Mouse (Mus musculus): ENCODE data around the gene Klhl20. TPM values are rescaled to one million over a fixed set of nuclear protein-coding genes. Genes with fewer than 3 reads are reported as not detected.

Klhl20 gene
- polyA plus RNA-seq, 1 experiment = 8.8 TPM

DNA sequence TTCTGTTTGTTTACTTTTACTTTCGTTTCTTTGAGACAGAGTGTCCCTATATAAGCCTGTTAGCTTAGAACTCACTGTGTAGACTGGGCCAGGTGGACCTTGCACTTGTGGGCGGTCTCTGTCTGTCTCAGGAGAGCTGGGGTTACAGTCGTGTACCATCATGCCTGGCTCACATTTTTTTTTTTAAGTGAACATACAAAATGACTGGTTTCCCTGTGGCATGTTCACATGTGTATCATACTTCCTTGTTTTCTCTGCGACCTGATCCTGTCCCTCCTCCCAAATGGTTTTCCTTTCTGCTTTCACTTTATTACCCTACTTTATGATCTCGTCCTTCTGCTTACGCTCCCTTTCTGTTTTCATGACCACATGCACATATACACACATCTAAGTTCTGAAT is 55.1 kb downstream of the Klhl20 start:
- Histone ChIP-seq H3K36me3 (ENCODE audit: control insufficient read depth, insufficient read depth, low read length) (no peaks in the 10 kb centered on the region; the same call in 1 of the 2 replicates), H3K4me1 (ENCODE audit: control insufficient read depth, insufficient read depth, insufficient read length) (peaks cover 12% of the 10 kb centered on the region)
- TF ChIP-seq POLR2A (IDR thresholded peaks at IDR 0.05; ENCODE audit: low read depth, low read length) (no peak), CTCF (IDR thresholded peaks at IDR 0.05; ENCODE audit: extremely low read depth, insufficient read depth, insufficient read length, insufficient replicate concordance) (no peak)

DNA sequence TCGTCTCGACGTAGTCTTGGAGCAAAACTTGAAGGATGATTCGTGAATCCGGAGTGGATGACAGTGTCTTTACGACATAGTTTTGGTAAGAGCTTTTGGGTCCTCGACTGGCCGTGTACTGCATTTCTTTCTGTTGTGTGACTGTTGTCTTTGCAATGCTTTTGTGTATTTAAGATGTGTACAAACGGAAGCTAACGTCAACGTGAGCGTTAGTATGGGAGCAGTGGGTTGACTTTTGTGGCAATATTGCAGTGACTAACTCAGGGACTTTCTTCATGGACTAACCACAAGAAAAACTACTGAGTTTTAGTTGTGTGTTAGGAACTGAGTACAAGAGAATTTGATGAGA is 60.1 kb downstream of the Klhl20 start:
- Histone ChIP-seq H3K4me3 (ENCODE audit: extremely low read depth, insufficient read depth, insufficient read length) (peak overlapping the region; percentile 73), H3K27me3 (ENCODE audit: control insufficient read depth, insufficient read depth, low read length) (no peaks in the 10 kb centered on the region), H3K36me3 (ENCODE audit: control insufficient read depth, insufficient read depth, low read length) (no peaks in the 10 kb centered on the region; the same call in 1 of the 2 replicates), H3K4me1 (ENCODE audit: control insufficient read depth, insufficient read depth, insufficient read length) (peaks cover 15% of the 10 kb centered on the region), H3K27ac (ENCODE audit: insufficient read depth, low read length) (peak overlapping the region; percentile 40; the same call in 1 of the 2 replicates)
- under 1% methylated on average over 12 of the region's 12 CpGs for WGBS
- TF ChIP-seq CTCF (IDR thresholded peaks at IDR 0.05; ENCODE audit: extremely low read depth, insufficient read depth, insufficient read length, insufficient replicate concordance) = no peak
- no peak for TF ChIP-seq POLR2A (IDR thresholded peaks at IDR 0.05; ENCODE audit: low read depth, low read length)
- DNase-seq (ENCODE audit: low read depth in 1 of 2, low spot score in 2 of 2) = no peak

More for the DNA sequence above, 55.1 kb downstream of the Klhl20 start:
- Histone ChIP-seq H3K4me3 (ENCODE audit: extremely low read depth, insufficient read depth, insufficient read length) (no peak overlapping the region), H3K27me3 (ENCODE audit: control insufficient read depth, insufficient read depth, low read length) (no peaks in the 10 kb centered on the region), H3K27ac (ENCODE audit: insufficient read depth, low read length) (peak overlapping the region; percentile 5; the same call in 1 of the 2 replicates)
- WGBS = 45% methylated on average over 6 of the region's 6 CpGs
- DNase-seq (ENCODE audit: low read depth in 1 of 2, low spot score in 2 of 2) = no peak

- TF ChIP-seq CTCF (IDR thresholded peaks at IDR 0.05; ENCODE audit: extremely low read depth, insufficient read depth, insufficient read length, insufficient replicate concordance) = no peak
- no peak for TF ChIP-seq POLR2A (IDR thresholded peaks at IDR 0.05; ENCODE audit: low read depth, low read length)
- no peaks in the 10 kb centered on the region for H3K27me3 ChIP-seq (ENCODE audit: control insufficient read depth, insufficient read depth, low read length)
- under 1% methylated on average over 57 of the region's 57 CpGs for WGBS
Observed at GRCm38 (mm10) chr1:161070352-161071271, 60.7 kb downstream of the Klhl20 start, which contains the start of the genes Dars2 and Cenpl. Gene Dars2, minus strand, starts transcription at chr1:161070658. Gene Cenpl, plus strand, starts transcription at chr1:161070713.

DNA sequence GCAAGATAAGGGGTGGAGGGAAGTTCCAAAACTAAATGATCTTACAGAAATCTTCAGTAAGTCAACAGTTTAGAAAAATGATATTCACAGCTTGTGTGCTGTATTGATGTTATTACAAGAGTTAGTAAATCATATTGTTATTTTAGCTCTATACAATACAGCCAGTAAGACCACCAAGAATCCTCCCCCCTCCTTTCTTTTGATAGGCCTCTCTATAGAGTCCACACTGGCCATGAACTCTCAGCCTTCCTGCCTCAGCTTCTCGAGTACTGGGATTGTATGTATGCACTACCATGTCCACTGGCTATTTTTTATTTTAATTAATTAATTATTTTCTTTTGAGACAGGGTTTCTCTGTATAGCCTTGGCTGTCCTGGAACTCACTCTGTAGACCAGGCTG is 68.0 kb downstream of the Klhl20 start:
- peaks cover 4% of the 10 kb centered on the region; the same call in 1 of the 2 replicates for H3K36me3 ChIP-seq (ENCODE audit: control insufficient read depth, insufficient read depth, low read length)
- H3K27me3 ChIP-seq (ENCODE audit: control insufficient read depth, insufficient read depth, low read length) = no peaks in the 10 kb centered on the region
- TF ChIP-seq POLR2A (IDR thresholded peaks at IDR 0.05; ENCODE audit: low read depth, low read length) = no peak
- WGBS = 88% methylated on average over 1 of the region's 1 CpGs
- no peak overlapping the region for H3K27ac ChIP-seq (ENCODE audit: insufficient read depth, low read length)
- H3K4me3 ChIP-seq (ENCODE audit: extremely low read depth, insufficient read depth, insufficient read length) = no peak overlapping the region
- no peaks in the 10 kb centered on the region for H3K4me1 ChIP-seq (ENCODE audit: control insufficient read depth, insufficient read depth, insufficient read length)
- no peak for DNase-seq (ENCODE audit: low read depth in 1 of 2, low spot score in 2 of 2)

More at GRCm38 (mm10) chr1:161070352-161071271, 60.7 kb downstream of the Klhl20 start, which contains the start of the genes Dars2 and Cenpl:
- Histone ChIP-seq H3K36me3 (ENCODE audit: control insufficient read depth, insufficient read depth, low read length) (no peaks in the 10 kb centered on the region; the same call in 1 of the 2 replicates), H3K27ac (ENCODE audit: insufficient read depth, low read length) (peak within 1 kb of the TSS; percentile 72), H3K4me3 (ENCODE audit: extremely low read depth, insufficient read depth, insufficient read length) (peak within 1 kb of the TSS; percentile 73), H3K4me1 (ENCODE audit: control insufficient read depth, insufficient read depth, insufficient read length) (peaks cover 15% of the 10 kb centered on the region)
- DNase-seq (ENCODE audit: low read depth in 1 of 2, low spot score in 2 of 2) = peak; percentile 91

GRCm38 (mm10) chr1:161057164-161057563 is 74.1 kb downstream of the Klhl20 start:
- Histone ChIP-seq H3K36me3 (ENCODE audit: control insufficient read depth, insufficient read depth, low read length) (peaks cover 9% of the 10 kb centered on the region; the same call in 1 of the 2 replicates), H3K27ac (ENCODE audit: insufficient read depth, low read length) (no peak overlapping the region), H3K4me3 (ENCODE audit: extremely low read depth, insufficient read depth, insufficient read length) (no peak overlapping the region), H3K4me1 (ENCODE audit: control insufficient read depth, insufficient read depth, insufficient read length) (no peaks in the 10 kb centered on the region), H3K27me3 (ENCODE audit: control insufficient read depth, insufficient read depth, low read length) (no peaks in the 10 kb centered on the region)
- 96% methylated on average over 1 of the region's 1 CpGs for WGBS
- TF ChIP-seq POLR2A (IDR thresholded peaks at IDR 0.05; ENCODE audit: low read depth, low read length) = no peak
- TF ChIP-seq CTCF (IDR thresholded peaks at IDR 0.05; ENCODE audit: extremely low read depth, insufficient read depth, insufficient read length, insufficient replicate concordance) = no peak
- no peak for DNase-seq (ENCODE audit: low read depth in 1 of 2, low spot score in 2 of 2)

DNA sequence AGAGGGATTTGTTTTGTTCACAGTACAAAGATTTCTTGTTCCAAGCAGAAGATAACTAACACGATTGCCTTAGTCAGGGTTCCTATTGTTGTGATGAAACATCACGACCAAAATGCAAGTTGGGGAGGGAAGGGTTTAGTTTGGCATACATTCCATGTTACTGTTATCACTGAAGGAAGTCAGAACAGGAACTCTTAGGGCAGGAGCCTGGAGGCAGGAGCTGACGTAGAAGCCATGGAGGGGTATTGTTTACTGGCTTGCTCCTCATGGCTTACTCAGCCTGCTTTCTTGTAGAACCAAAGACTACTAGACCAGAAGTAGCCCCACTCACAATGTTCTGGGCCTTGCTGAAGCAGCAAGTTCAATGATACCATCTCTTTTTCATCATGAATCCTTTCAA is 84.3 kb downstream of the Klhl20 start:
- 91% methylated on average over 3 of the region's 3 CpGs for WGBS
- no peak for TF ChIP-seq CTCF (IDR thresholded peaks at IDR 0.05; ENCODE audit: extremely low read depth, insufficient read depth, insufficient read length, insufficient replicate concordance)
- TF ChIP-seq POLR2A (IDR thresholded peaks at IDR 0.05; ENCODE audit: low read depth, low read length) = no peak
- H3K4me1 ChIP-seq (ENCODE audit: control insufficient read depth, insufficient read depth, insufficient read length) = no peaks in the 10 kb centered on the region
- peaks cover 7% of the 10 kb centered on the region for H3K36me3 ChIP-seq (ENCODE audit: control insufficient read depth, insufficient read depth, low read length)
- no peak for DNase-seq (ENCODE audit: low read depth in 1 of 2, low spot score in 2 of 2)
- no peak overlapping the region for H3K27ac ChIP-seq (ENCODE audit: insufficient read depth, low read length)
- H3K4me3 ChIP-seq (ENCODE audit: extremely low read depth, insufficient read depth, insufficient read length) = no peak overlapping the region
- no peaks in the 10 kb centered on the region for H3K27me3 ChIP-seq (ENCODE audit: control insufficient read depth, insufficient read depth, low read length)

Data from spleen, adult 2 months (tissue).